Mouse (Mus musculus) MEL (cell line): ENCODE results near the gene Abat. TPM values are rescaled to one million over a fixed set of nuclear protein-coding genes. Genes with fewer than 3 reads are reported as not detected.

Experiments used
- DNase-seq: peaks from one replicate; pipeline ENCODE4 v3.0.0; 2011; ENCODE audit warnings: low read depth, low spot score
- H3K27ac ChIP-seq: 2 replicates; pipeline ENCODE4 v1.5.1; 2012; ENCODE audit warnings: low read depth, mild to moderate bottlenecking, control low read depth, low read length, moderate library complexity; ENCODE audit not compliant: control insufficient read depth
- H3K27me3 ChIP-seq, 2 experiments: fragments of 150-350 bp in 1 of 2; sonication (generic) in 1 of 2; 2 replicates each; pipeline ENCODE4 v1.6.1; 2012; ENCODE audit warnings: low read length in 2 of 2, mild to moderate bottlenecking in 2 of 2, improper control_type of control experiment in 1 of 2, moderate library complexity in 1 of 2; ENCODE audit not compliant: insufficient read depth in 2 of 2, control insufficient read depth in 1 of 2
- H3K36me3 ChIP-seq, 2 experiments: 2 replicates each; pipeline ENCODE4 v1.6.1; 2012 to 2014; ENCODE audit warnings: low read length in 2 of 2, improper control_type of control experiment in 1 of 2, inconsistent platforms in 1 of 2, mild to moderate bottlenecking in 1 of 2; ENCODE audit not compliant: insufficient read depth in 2 of 2, control insufficient read depth in 1 of 2
- H3K4me1 ChIP-seq, 2 experiments: fragments of 150-350 bp in 1 of 2; sonication (generic) in 1 of 2; 2 replicates each; pipeline ENCODE4 v1.6.1; 2012; ENCODE audit warnings: low read length in 2 of 2, improper control_type of control experiment in 1 of 2, mild to moderate bottlenecking in 1 of 2; ENCODE audit not compliant: insufficient read depth in 2 of 2, control insufficient read depth in 1 of 2
- H3K4me3 ChIP-seq, 2 experiments: fragments of 150-350 bp in 1 of 2; sonication (generic) in 1 of 2; 2 replicates each; pipeline ENCODE4 v1.5.1; 2012; ENCODE audit warnings: low read depth in 2 of 2, low read length in 2 of 2, mild to moderate bottlenecking in 2 of 2, moderate library complexity in 2 of 2, control low read depth in 1 of 2, improper control_type of control experiment in 1 of 2; ENCODE audit not compliant: control insufficient read depth in 1 of 2, insufficient read depth in 1 of 2
- H3K79me2 ChIP-seq: 2 replicates; pipeline ENCODE4 v1.6.1; 2012; ENCODE audit warnings: mild to moderate bottlenecking, low read length, moderate library complexity; ENCODE audit not compliant: control insufficient read depth, poor library complexity, insufficient read depth
- H3K9ac ChIP-seq: 2 replicates; pipeline ENCODE4 v1.6.1; 2012; ENCODE audit warnings: low read depth, mild to moderate bottlenecking, control low read depth, low read length, moderate library complexity; ENCODE audit not compliant: control insufficient read depth, poor library complexity, severe bottlenecking
- H3K9me3 ChIP-seq: fragments of 150-350 bp; sonication (generic); replicated peaks from 2 replicates; pipeline ENCODE4 v1.6.1; 2012; ENCODE audit warnings: mild to moderate bottlenecking, low read length, improper control_type of control experiment, moderate library complexity; ENCODE audit not compliant: insufficient read depth
- CHD1 ChIP-seq: IDR thresholded peaks from 2 replicates; pipeline ENCODE4 v1.6.1; 2012; ENCODE audit warnings: low read depth, mild to moderate bottlenecking, inconsistent platforms, low read length, improper control_type of control experiment
- CHD2 ChIP-seq: IDR thresholded peaks from 2 replicates; pipeline ENCODE4 v1.6.1; 2011; ENCODE audit warnings: low read length, improper control_type of control experiment
- CTCF ChIP-seq, 3 experiments: IDR thresholded peaks in 2 of 3; conservative IDR thresholded peaks in 1 of 3; 2 replicates each; pipeline ENCODE4 v1.5.1; 2011 to 2012; ENCODE audit warnings: low read length in 3 of 3, low read depth in 2 of 3, mild to moderate bottlenecking in 2 of 3, improper control_type of control experiment in 1 of 3, inconsistent platforms in 1 of 3, mixed read lengths in 1 of 3, moderate library complexity in 1 of 3; ENCODE audit not compliant: control insufficient read depth in 1 of 3, insufficient read depth in 1 of 3, poor library complexity in 1 of 3, severe bottlenecking in 1 of 3
- GABPA ChIP-seq: IDR thresholded peaks from 2 replicates; pipeline ENCODE4 v1.6.1; 2012; ENCODE audit warnings: low read depth, mild to moderate bottlenecking, inconsistent platforms, low read length, improper control_type of control experiment, moderate library complexity
- HCFC1 ChIP-seq: IDR thresholded peaks from 2 replicates; pipeline ENCODE4 v1.6.1; 2012; ENCODE audit warnings: low read depth, mild to moderate bottlenecking, inconsistent platforms, low read length, improper control_type of control experiment, moderate library complexity
- JUND ChIP-seq: IDR thresholded peaks from 2 replicates; pipeline ENCODE4 v1.6.1; 2011; ENCODE audit warnings: low read depth, mild to moderate bottlenecking, improper control_type of control experiment, low read length
- KAT2A ChIP-seq: conservative IDR thresholded peaks from 2 replicates; pipeline ENCODE4 v1.6.1; 2012; ENCODE audit warnings: low read depth, low read length, improper control_type of control experiment, inconsistent platforms
- MEF2A ChIP-seq: IDR thresholded peaks from 2 replicates; pipeline ENCODE4 v1.6.1; 2014; ENCODE audit warnings: low read depth, mild to moderate bottlenecking, inconsistent platforms, low read length, improper control_type of control experiment; ENCODE audit not compliant: poor library complexity, insufficient replicate concordance, severe bottlenecking; ENCODE audit errors: extremely low read depth
- MXI1 ChIP-seq: IDR thresholded peaks from 2 replicates; pipeline ENCODE4 v1.6.1; 2011; ENCODE audit warnings: mild to moderate bottlenecking, low read depth, low read length, improper control_type of control experiment
- NELFE ChIP-seq: IDR thresholded peaks from 2 replicates; pipeline ENCODE4 v1.6.1; 2011; ENCODE audit warnings: low read depth, low read length, improper control_type of control experiment
- POLR2AphosphoS5 ChIP-seq: IDR thresholded peaks from 2 replicates; pipeline ENCODE4 v1.6.1; 2012; ENCODE audit warnings: low read depth, borderline replicate concordance, mild to moderate bottlenecking, inconsistent platforms, low read length, moderate library complexity, mixed read lengths
- SIN3A ChIP-seq: IDR thresholded peaks from 2 replicates; pipeline ENCODE4 v1.6.1; 2012; ENCODE audit warnings: low read length, improper control_type of control experiment, inconsistent platforms
- TBP ChIP-seq: IDR thresholded peaks from 2 replicates; pipeline ENCODE4 v1.8.0; 2011; ENCODE audit warnings: low read depth, low read length, improper control_type of control experiment
- TCF12 ChIP-seq: IDR thresholded peaks from 2 replicates; pipeline ENCODE4 v1.6.1; 2014; ENCODE audit warnings: low read depth, mild to moderate bottlenecking, inconsistent platforms, low read length, improper control_type of control experiment, moderate library complexity
- UBTF ChIP-seq: IDR thresholded peaks from 2 replicates; pipeline ENCODE4 v1.6.1; 2012; ENCODE audit warnings: low read depth, mild to moderate bottlenecking, inconsistent platforms, low read length, improper control_type of control experiment, moderate library complexity, borderline replicate concordance; ENCODE audit not compliant: insufficient read depth
- ZC3H11A ChIP-seq: IDR thresholded peaks from 2 replicates; pipeline ENCODE4 v1.6.1; 2012; ENCODE audit warnings: low read depth, mild to moderate bottlenecking, inconsistent platforms, low read length, improper control_type of control experiment
- ZKSCAN1 ChIP-seq: IDR thresholded peaks from 2 replicates; pipeline ENCODE4 v1.6.1; 2012; ENCODE audit warnings: low read depth, mild to moderate bottlenecking, inconsistent platforms, low read length, improper control_type of control experiment, moderate library complexity
- polyA plus RNA-seq, 2 experiments: library from polyadenylated mRNA; stranded (reverse) in 1 of 2; unstranded in 1 of 2; fragments of >175 nt in 1 of 2; fragments of >200 nt in 1 of 2; gene quantifications; 2 replicates each; pipeline versions ENCODE4 v1.2.1 to v1.2.4; 2012; ENCODE audit warnings: low replicate concordance in 2 of 2, low read depth in 1 of 2; ENCODE audit not compliant: insufficient read length in 2 of 2, insufficient read depth in 1 of 2, missing spikeins in 1 of 2
- total RNA-seq: library from RNA; depleted of rRNA; stranded (reverse); fragments of 300-350 nt; gene quantifications from 2 replicates; pipeline ENCODE4 v1.2.3, GENCODE M21; 2012

The Abat gene
- total and polyA plus RNA-seq, 3 experiments: 0.27 to 0.77 TPM; not detected in 1

- peaks cover 0 to 6% of the 10 kb centered on the region in 2 experiments; a peak in 2 of 4 replicates for H3K27me3 ChIP-seq
These were observed 61.1 kb downstream of the Abat start for GRCm38 (mm10) chr16:8574316-8574715.

GRCm38 (mm10) chr16:8576111-8576510, 62.9 kb downstream of the Abat start:
- Histone ChIP-seq H3K4me1 (peaks cover 0 to 3% of the 10 kb centered on the region in 2 experiments; a peak in 1 of 4 replicates), H3K9ac (no peak overlapping the region), H3K36me3 (peaks cover 0 to 3% of the 10 kb centered on the region in 2 experiments; a peak in 2 of 4 replicates), H3K4me3 (no peak overlapping the region), H3K9me3 (no peaks in the 10 kb centered on the region), H3K27ac (no peak overlapping the region), H3K79me2 (no peaks in the 10 kb centered on the region), H3K27me3 (peaks cover 0 to 4% of the 10 kb centered on the region in 2 experiments; a peak in 1 of 4 replicates)
- no peak for DNase-seq
- no peak for TF ChIP-seq KAT2A
- no peak for TF ChIP-seq CTCF (IDR thresholded peaks at IDR 0.05 in 2 of 3, conservative IDR thresholded peaks at IDR 0.05 in 1 of 3; ENCODE audit: control insufficient read depth in 1 of 3, insufficient read depth in 1 of 3, low read depth in 2 of 3, low read length in 3 of 3, poor library complexity in 1 of 3, severe bottlenecking in 1 of 3)
- TF ChIP-seq MXI1: no peak
- no peak for TF ChIP-seq MEF2A
- TF ChIP-seq POLR2AphosphoS5: no peak
- no peak for TF ChIP-seq UBTF
- TF ChIP-seq CHD2: no peak
- TF ChIP-seq CHD1: no peak
- TF ChIP-seq HCFC1: no peak

More at GRCm38 (mm10) chr16:8574316-8574715, 61.1 kb downstream of the Abat start:
- H3K9me3 ChIP-seq: no peaks in the 10 kb centered on the region
- H3K79me2 ChIP-seq: no peaks in the 10 kb centered on the region
- no peaks in the 10 kb centered on the region for H3K4me1 ChIP-seq
- TF ChIP-seq GABPA: no peak
- no peak for TF ChIP-seq NELFE
- no peak for TF ChIP-seq ZKSCAN1
- TF ChIP-seq ZC3H11A: no peak
- no peak for TF ChIP-seq CHD2
- TF ChIP-seq TCF12: no peak
- no peak for TF ChIP-seq CTCF (IDR thresholded peaks at IDR 0.05 in 2 of 3, conservative IDR thresholded peaks at IDR 0.05 in 1 of 3; ENCODE audit: control insufficient read depth in 1 of 3, insufficient read depth in 1 of 3, low read depth in 2 of 3, low read length in 3 of 3, poor library complexity in 1 of 3, severe bottlenecking in 1 of 3)
- TF ChIP-seq SIN3A: no peak
- no peak for TF ChIP-seq JUND
- no peak for TF ChIP-seq KAT2A
- no peak for TF ChIP-seq TBP
- no peak for TF ChIP-seq UBTF
- TF ChIP-seq, all 39 proteins: peak for 0
- no peak overlapping the region for H3K4me3 ChIP-seq
- no peaks in the 10 kb centered on the region for H3K36me3 ChIP-seq
- no peak for DNase-seq
- no peak overlapping the region for H3K27ac ChIP-seq
- no peak overlapping the region for H3K9ac ChIP-seq
